Mouse (Mus musculus) hindbrain, embryonic 14.5 days (tissue): ENCODE data around the gene Glt1d1. TPM values are rescaled to one million over a fixed set of nuclear protein-coding genes. Genes with fewer than 3 reads are reported as not detected.

Source experiments
- ATAC-seq: fragments of 200-750 bp; cut with Nextera tagmentation; 2 replicates; pipeline ENCODE4 v1.8.0; 2017; ENCODE audit warnings: moderate number of reproducible peaks, mild to moderate bottlenecking, moderate TSS enrichment, moderate library complexity; ENCODE audit not compliant: low FRiP score
- DNase-seq: peaks from one replicate; pipeline ENCODE4 v3.0.0-alpha.2; 2015; ENCODE audit warnings: low spot score
- H3K27ac ChIP-seq: fragments of 300-500 bp; sonication (generic); 2 replicates; pipeline ENCODE4 v1.5.1; 2014; ENCODE audit warnings: mild to moderate bottlenecking, moderate library complexity
- H3K27me3 ChIP-seq: fragments of 300-500 bp; sonication (generic); 2 replicates; pipeline ENCODE4 v1.6.1; 2014; ENCODE audit warnings: mild to moderate bottlenecking, low read length, mixed read lengths; ENCODE audit not compliant: control insufficient read depth, insufficient read depth
- H3K36me3 ChIP-seq: fragments of 300-500 bp; sonication (generic); replicated peaks from 2 replicates; pipeline ENCODE4 v1.6.1; 2014; ENCODE audit not compliant: control insufficient read depth, insufficient read depth
- H3K4me1 ChIP-seq: fragments of 300-500 bp; sonication (generic); replicated peaks from 2 replicates; pipeline ENCODE4 v1.6.1; 2014; ENCODE audit warnings: antibody characterized with exemption, low read length, mixed read lengths; ENCODE audit not compliant: control insufficient read depth, insufficient read depth
- H3K4me2 ChIP-seq: fragments of 300-500 bp; sonication (generic); replicated peaks from 2 replicates; pipeline ENCODE4 v1.6.1; 2014; ENCODE audit warnings: mild to moderate bottlenecking, moderate library complexity
- H3K4me3 ChIP-seq: fragments of 300-500 bp; sonication (generic); replicated peaks from 2 replicates; pipeline ENCODE4 v1.5.1; 2014; ENCODE audit warnings: mild to moderate bottlenecking, low read length
- H3K9ac ChIP-seq: fragments of 300-500 bp; sonication (generic); 2 replicates; pipeline ENCODE4 v1.6.1; 2014
- H3K9me3 ChIP-seq: fragments of 300-500 bp; sonication (generic); 2 replicates; pipeline ENCODE4 v1.6.1; 2016; ENCODE audit warnings: low read length; ENCODE audit not compliant: control insufficient read depth
- WGBS: fragments of 180-500 bp; shearing (Covaris S2); extraction: QIAGEN DNeasy Blood & Tissue Kit; methylation state at CpG from one replicate; pipeline ENCODE4 v1.1.7; 2014; 5-methylcytosine and 5-hydroxymethylcytosine counted together
- polyA plus RNA-seq: library from polyadenylated mRNA; unstranded; fragments of >200 nt; fragmentation: Nextera tagmentation; extraction: Ambion mirVana; gene quantifications from 2 replicates; pipeline ENCODE4 v1.2.1, GENCODE M21; 2014

The Glt1d1 gene
- 1.3 and 1.7 TPM in 2 replicates for polyA plus RNA-seq

- Histone ChIP-seq H3K27me3 (no peaks in the 10 kb centered on the region), H3K9me3 (no peaks in the 10 kb centered on the region), H3K4me2 (peak within 1 kb of the TSS; percentile 97), H3K36me3 (no peaks in the 10 kb centered on the region), H3K4me3 (peak within 1 kb of the TSS; percentile 55), H3K9ac (peak within 1 kb of the TSS; percentile 81), H3K27ac (peak within 1 kb of the TSS; percentile 71), H3K4me1 (no peaks in the 10 kb centered on the region)
- DNase-seq (peak; percentile 33), ATAC-seq (peak; percentile 77; the same call in 1 of the 2 replicates)
- under 1% methylated on average over 57 of the region's 62 CpGs for WGBS
These were observed at the start of gene Glt1d1, which contains the start of gene Slc15a4 for GRCm38 (mm10) chr5:127632167-127633145. TSS of gene Glt1d1 (plus strand) at chr5:127632262. TSS of gene Slc15a4 (minus strand) at chr5:127632897.

- WGBS = 87% methylated on average over 8 of the region's 8 CpGs
- no peaks in the 10 kb centered on the region for H3K36me3 ChIP-seq
- no peak for DNase-seq
These were observed 48.4 kb upstream of the Glt1d1 start for GRCm38 (mm10) chr5:127583658-127584057.

DNA sequence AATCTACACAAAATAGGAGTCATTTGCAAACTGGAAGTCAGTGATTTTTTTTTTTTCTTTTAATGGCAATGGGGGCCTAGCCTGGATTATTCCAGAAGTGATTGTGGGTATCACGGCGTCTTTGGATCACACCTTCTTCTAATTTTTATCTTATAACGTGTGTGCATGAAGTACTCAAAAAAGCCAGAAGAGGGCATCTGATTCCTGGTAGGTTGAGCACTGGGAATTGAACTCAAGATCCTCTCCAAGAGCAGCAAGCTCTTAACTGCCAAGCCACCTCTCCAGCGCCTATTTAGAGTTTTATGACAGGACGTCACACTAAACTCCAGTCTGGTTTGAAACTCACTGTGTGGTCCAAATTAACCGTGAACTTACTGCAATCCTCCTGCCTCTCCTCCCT lies 44.2 kb upstream of the Glt1d1 start:
- Histone ChIP-seq H3K9me3 (no peaks in the 10 kb centered on the region), H3K36me3 (peaks cover 10% of the 10 kb centered on the region), H3K27me3 (no peaks in the 10 kb centered on the region), H3K27ac (no peak overlapping the region), H3K4me2 (no peak overlapping the region), H3K4me3 (no peak overlapping the region), H3K4me1 (no peaks in the 10 kb centered on the region), H3K9ac (no peak overlapping the region)
- WGBS = 74% methylated on average over 6 of the region's 6 CpGs
- ATAC-seq (no peak), DNase-seq (no peak)

More at GRCm38 (mm10) chr5:127583658-127584057, 48.4 kb upstream of the Glt1d1 start:
- H3K4me2 ChIP-seq = no peak overlapping the region
- H3K4me1 ChIP-seq = no peaks in the 10 kb centered on the region
- no peak overlapping the region for H3K4me3 ChIP-seq
- ATAC-seq = no peak
- H3K9ac ChIP-seq = no peak overlapping the region
- H3K27me3 ChIP-seq = no peaks in the 10 kb centered on the region
- no peaks in the 10 kb centered on the region for H3K9me3 ChIP-seq
- no peak overlapping the region for H3K27ac ChIP-seq

GRCm38 (mm10) chr5:127592406-127592805 lies 39.7 kb upstream of the Glt1d1 start:
- H3K27me3 ChIP-seq = no peaks in the 10 kb centered on the region
- WGBS = 78% methylated on average over 5 of the region's 5 CpGs
- no peak overlapping the region for H3K9ac ChIP-seq
- ATAC-seq (no peak), DNase-seq (no peak)
- peaks cover 54% of the 10 kb centered on the region for H3K36me3 ChIP-seq
- no peak overlapping the region for H3K27ac ChIP-seq
- no peak overlapping the region for H3K4me2 ChIP-seq
- no peak overlapping the region for H3K4me3 ChIP-seq
- no peaks in the 10 kb centered on the region for H3K4me1 ChIP-seq
- H3K9me3 ChIP-seq = no peaks in the 10 kb centered on the region

GRCm38 (mm10) chr5:127592854-127593253 lies 39.2 kb upstream of the Glt1d1 start:
- ATAC-seq (no peak), DNase-seq (peak; percentile 32)
- Histone ChIP-seq H3K4me1 (no peaks in the 10 kb centered on the region), H3K36me3 (peaks cover 59% of the 10 kb centered on the region), H3K9ac (no peak overlapping the region), H3K27me3 (no peaks in the 10 kb centered on the region), H3K9me3 (no peaks in the 10 kb centered on the region), H3K4me3 (no peak overlapping the region), H3K27ac (no peak overlapping the region), H3K4me2 (no peak overlapping the region)
- 81% methylated on average over 6 of the region's 6 CpGs for WGBS

DNA sequence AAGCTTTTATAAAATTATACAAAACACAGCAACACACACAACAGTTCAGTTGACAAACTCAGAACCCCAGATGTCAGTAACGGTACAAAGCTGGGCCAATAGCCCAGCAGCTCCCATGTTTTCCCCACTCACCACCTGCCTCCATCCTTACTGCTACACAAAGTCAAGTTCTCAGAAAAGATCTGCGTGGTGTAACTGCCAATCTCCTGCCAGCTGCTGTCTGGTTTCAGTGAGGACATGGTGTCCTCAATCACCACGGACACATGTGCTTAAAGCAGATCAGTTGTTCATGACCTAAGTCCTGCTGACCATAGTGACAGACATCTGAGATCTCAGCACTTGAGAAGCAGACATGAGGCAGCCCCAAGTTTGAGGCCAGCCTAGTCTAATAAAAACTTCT lies 36.4 kb upstream of the Glt1d1 start:
- Histone ChIP-seq H3K4me1 (no peaks in the 10 kb centered on the region), H3K4me2 (no peak overlapping the region), H3K27me3 (no peaks in the 10 kb centered on the region), H3K9me3 (no peaks in the 10 kb centered on the region), H3K9ac (no peak overlapping the region), H3K36me3 (peaks cover 87% of the 10 kb centered on the region), H3K4me3 (no peak overlapping the region), H3K27ac (no peak overlapping the region)
- ATAC-seq (no peak), DNase-seq (no peak)
- WGBS = 93% methylated on average over 3 of the region's 3 CpGs

GRCm38 (mm10) chr5:127596862-127597261 lies 35.2 kb upstream of the Glt1d1 start:
- Histone ChIP-seq H3K27ac (no peak overlapping the region), H3K4me3 (no peak overlapping the region), H3K4me1 (no peaks in the 10 kb centered on the region), H3K36me3 (peaks cover 97% of the 10 kb centered on the region), H3K9me3 (no peaks in the 10 kb centered on the region), H3K9ac (no peak overlapping the region), H3K27me3 (no peaks in the 10 kb centered on the region), H3K4me2 (no peak overlapping the region)
- ATAC-seq (no peak), DNase-seq (no peak)
- 97% methylated on average over 7 of the region's 7 CpGs for WGBS

- DNase-seq = no peak
- H3K36me3 ChIP-seq = peaks cover 97% of the 10 kb centered on the region
These were observed 29.1 kb upstream of the Glt1d1 start for GRCm38 (mm10) chr5:127602996-127603395.

DNA sequence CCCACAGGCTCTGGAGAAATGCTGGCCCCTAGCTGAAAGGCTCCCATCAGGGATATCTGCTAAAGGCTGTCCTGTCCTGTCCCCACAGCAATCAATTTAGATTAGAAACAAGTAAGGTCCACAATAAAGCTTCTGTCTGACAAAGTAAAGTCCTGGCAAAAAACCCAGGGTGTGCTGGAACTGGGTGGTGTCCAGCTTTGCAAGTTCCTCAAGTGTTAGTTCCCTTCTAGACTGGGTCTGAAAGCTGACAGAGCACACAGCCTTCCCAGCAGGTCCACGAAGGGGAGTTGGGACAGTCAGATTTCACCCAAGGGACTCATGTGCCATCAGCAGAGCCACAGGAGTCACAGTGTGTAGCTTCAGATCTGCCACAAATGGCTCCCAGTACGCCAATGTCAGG lies 24.6 kb upstream of the Glt1d1 start:
- Histone ChIP-seq H3K4me3 (no peak overlapping the region), H3K9me3 (no peaks in the 10 kb centered on the region), H3K4me2 (no peak overlapping the region), H3K9ac (no peak overlapping the region), H3K27me3 (no peaks in the 10 kb centered on the region), H3K4me1 (0 out of 2 replicates have a peak, but pooled peaks cover 5% of the 10 kb centered on the region), H3K36me3 (peaks cover 61% of the 10 kb centered on the region), H3K27ac (no peak overlapping the region)
- 90% methylated on average over 2 of the region's 2 CpGs for WGBS
- no peak for DNase-seq
- no peak for ATAC-seq

More at GRCm38 (mm10) chr5:127602996-127603395, 29.1 kb upstream of the Glt1d1 start:
- Histone ChIP-seq H3K27ac (no peak overlapping the region), H3K4me3 (no peak overlapping the region), H3K4me1 (no peaks in the 10 kb centered on the region), H3K4me2 (no peak overlapping the region), H3K9me3 (no peaks in the 10 kb centered on the region), H3K9ac (no peak overlapping the region), H3K27me3 (no peaks in the 10 kb centered on the region)
- ATAC-seq = no peak
- WGBS = 95% methylated on average over 5 of the region's 5 CpGs
